Mouse (Mus musculus): ENCODE results near the gene Olfr1022. TPM values are rescaled to one million over a fixed set of nuclear protein-coding genes. Genes with fewer than 3 reads are reported as not detected.

Olfr1022 gene
- polyA plus RNA-seq (2015; fragmentation: Nextera tagmentation; extraction: Ambion mirVana) = not detected in 2 replicates

- ATAC-seq = no peak
- no peak within 1 kb of the TSS for H3K4me3 ChIP-seq (ENCODE audit: low read length)
- no peaks in the 10 kb centered on the region for H3K36me3 ChIP-seq (ENCODE audit: control insufficient read depth, insufficient read depth, low read length)
- H3K9ac ChIP-seq (ENCODE audit: low read depth, low read length) = no peak within 1 kb of the TSS
- no peaks in the 10 kb centered on the region for H3K9me3 ChIP-seq (ENCODE audit: control insufficient read depth, low read length)
- no peaks in the 10 kb centered on the region for H3K4me1 ChIP-seq (ENCODE audit: control insufficient read depth, insufficient read depth, low read depth, low read length)
- 59% methylated on average over 2 of the region's 2 CpGs for WGBS
- H3K27me3 ChIP-seq (replicated peaks; ENCODE audit: control insufficient read depth, insufficient read depth, low read length) = no peaks in the 10 kb centered on the region
- no peak within 1 kb of the TSS for H3K4me2 ChIP-seq (ENCODE audit: low read length)
- H3K27ac ChIP-seq (ENCODE audit: low read depth, low read length) = no peak within 1 kb of the TSS
These were observed at the start of gene Olfr1022 for GRCm38 (mm10) chr2:85868294-85868693. Gene Olfr1022 (plus strand): TSS chr2:85868594.

GRCm38 (mm10) chr2:85845383-85845782, 23.0 kb upstream of the Olfr1022 start, which contains the start of gene Olfr1019:
Gene Olfr1019 (minus strand): TSS chr2:85845483.
- Histone ChIP-seq H3K27ac (ENCODE audit: low read depth, low read length) (no peak within 1 kb of the TSS), H3K27me3 (replicated peaks; ENCODE audit: control insufficient read depth, insufficient read depth, low read length) (no peaks in the 10 kb centered on the region), H3K4me1 (ENCODE audit: control insufficient read depth, insufficient read depth, low read depth, low read length) (no peaks in the 10 kb centered on the region), H3K36me3 (ENCODE audit: control insufficient read depth, insufficient read depth, low read length) (no peaks in the 10 kb centered on the region), H3K4me2 (ENCODE audit: low read length) (no peak within 1 kb of the TSS), H3K9ac (ENCODE audit: low read depth, low read length) (no peak within 1 kb of the TSS), H3K4me3 (ENCODE audit: low read length) (no peak within 1 kb of the TSS), H3K9me3 (ENCODE audit: control insufficient read depth, low read length) (no peaks in the 10 kb centered on the region)
- ATAC-seq = no peak

- H3K9ac ChIP-seq (ENCODE audit: low read depth, low read length) = no peak within 1 kb of the TSS
- H3K27me3 ChIP-seq (replicated peaks; ENCODE audit: control insufficient read depth, insufficient read depth, low read length) = no peaks in the 10 kb centered on the region
- WGBS = 86% methylated on average over 1 of the region's 1 CpGs
- ATAC-seq = no peak
- H3K27ac ChIP-seq (ENCODE audit: low read depth, low read length) = no peak within 1 kb of the TSS
- no peaks in the 10 kb centered on the region for H3K9me3 ChIP-seq (ENCODE audit: control insufficient read depth, low read length)
- no peaks in the 10 kb centered on the region for H3K4me1 ChIP-seq (ENCODE audit: control insufficient read depth, insufficient read depth, low read depth, low read length)
- H3K4me3 ChIP-seq (ENCODE audit: low read length) = no peak within 1 kb of the TSS
- H3K36me3 ChIP-seq (ENCODE audit: control insufficient read depth, insufficient read depth, low read length) = no peaks in the 10 kb centered on the region
- no peak within 1 kb of the TSS for H3K4me2 ChIP-seq (ENCODE audit: low read length)
These were observed 21.7 kb upstream of the Olfr1022 start, which contains the start of gene Olfr1020 for GRCm38 (mm10) chr2:85846730-85847129. Gene Olfr1020 (plus strand): TSS chr2:85847030.

GRCm38 (mm10) chr2:85885340-85885739, 16.9 kb downstream of the Olfr1022 start, which contains the start of gene Olfr1023:
Gene Olfr1023 (plus strand): TSS chr2:85885640.
- no peak within 1 kb of the TSS for H3K4me2 ChIP-seq (ENCODE audit: low read length)
- H3K4me3 ChIP-seq (ENCODE audit: low read length) = no peak within 1 kb of the TSS
- no peak within 1 kb of the TSS for H3K27ac ChIP-seq (ENCODE audit: low read depth, low read length)
- 70% methylated on average over 2 of the region's 2 CpGs for WGBS
- no peaks in the 10 kb centered on the region for H3K4me1 ChIP-seq (ENCODE audit: control insufficient read depth, insufficient read depth, low read depth, low read length)
- no peaks in the 10 kb centered on the region for H3K9me3 ChIP-seq (ENCODE audit: control insufficient read depth, low read length)
- no peak within 1 kb of the TSS for H3K9ac ChIP-seq (ENCODE audit: low read depth, low read length)
- ATAC-seq = no peak
- no peaks in the 10 kb centered on the region for H3K36me3 ChIP-seq (ENCODE audit: control insufficient read depth, insufficient read depth, low read length)
- no peaks in the 10 kb centered on the region for H3K27me3 ChIP-seq (replicated peaks; ENCODE audit: control insufficient read depth, insufficient read depth, low read length)

- 93% methylated on average over 3 of the region's 3 CpGs for WGBS
- Histone ChIP-seq H3K27me3 (replicated peaks; ENCODE audit: control insufficient read depth, insufficient read depth, low read length) (no peaks in the 10 kb centered on the region), H3K9me3 (ENCODE audit: control insufficient read depth, low read length) (no peaks in the 10 kb centered on the region), H3K4me2 (ENCODE audit: low read length) (no peak within 1 kb of the TSS), H3K36me3 (ENCODE audit: control insufficient read depth, insufficient read depth, low read length) (no peaks in the 10 kb centered on the region), H3K27ac (ENCODE audit: low read depth, low read length) (no peak within 1 kb of the TSS), H3K9ac (ENCODE audit: low read depth, low read length) (no peak within 1 kb of the TSS), H3K4me1 (ENCODE audit: control insufficient read depth, insufficient read depth, low read depth, low read length) (no peaks in the 10 kb centered on the region), H3K4me3 (ENCODE audit: low read length) (no peak within 1 kb of the TSS)
- no peak for ATAC-seq
These were observed 36.6 kb downstream of the Olfr1022 start, which contains the start of gene Olfr1024 for GRCm38 (mm10) chr2:85904952-85905351. Gene Olfr1024 (minus strand): TSS chr2:85905052.

- H3K27me3 ChIP-seq (replicated peaks; ENCODE audit: control insufficient read depth, insufficient read depth, low read length) = no peaks in the 10 kb centered on the region
- no peak overlapping the region for H3K27ac ChIP-seq (ENCODE audit: low read depth, low read length)
- no peaks in the 10 kb centered on the region for H3K4me1 ChIP-seq (ENCODE audit: control insufficient read depth, insufficient read depth, low read depth, low read length)
- H3K9me3 ChIP-seq (ENCODE audit: control insufficient read depth, low read length) = no peaks in the 10 kb centered on the region
- no peak overlapping the region for H3K4me3 ChIP-seq (ENCODE audit: low read length)
- no peak overlapping the region for H3K9ac ChIP-seq (ENCODE audit: low read depth, low read length)
- no peaks in the 10 kb centered on the region for H3K36me3 ChIP-seq (ENCODE audit: control insufficient read depth, insufficient read depth, low read length)
- H3K4me2 ChIP-seq (ENCODE audit: low read length) = no peak overlapping the region
- no peak for ATAC-seq
These were observed 44.8 kb downstream of the Olfr1022 start for GRCm38 (mm10) chr2:85913197-85913596.

- H3K27me3 ChIP-seq (replicated peaks; ENCODE audit: control insufficient read depth, insufficient read depth, low read length) = no peaks in the 10 kb centered on the region
- no peak within 1 kb of the TSS for H3K4me3 ChIP-seq (ENCODE audit: low read length)
- no peak within 1 kb of the TSS for H3K27ac ChIP-seq (ENCODE audit: low read depth, low read length)
- H3K9me3 ChIP-seq (ENCODE audit: control insufficient read depth, low read length) = no peaks in the 10 kb centered on the region
- no peaks in the 10 kb centered on the region for H3K4me1 ChIP-seq (ENCODE audit: control insufficient read depth, insufficient read depth, low read depth, low read length)
- no peak for ATAC-seq
- H3K36me3 ChIP-seq (ENCODE audit: control insufficient read depth, insufficient read depth, low read length) = no peaks in the 10 kb centered on the region
- H3K4me2 ChIP-seq (ENCODE audit: low read length) = no peak within 1 kb of the TSS
- no peak within 1 kb of the TSS for H3K9ac ChIP-seq (ENCODE audit: low read depth, low read length)
- 55% methylated on average over 1 of the region's 1 CpGs for WGBS
These were observed 46.5 kb downstream of the Olfr1022 start, which contains the start of gene Olfr1025-ps1 for GRCm38 (mm10) chr2:85914893-85915292. Gene Olfr1025-ps1 (plus strand): TSS chr2:85915193.

Other genes starting within 250 kb of the Olfr1022 start
- not detected in 2 replicates for gene Olfr1002, start 217.9 kb upstream of the Olfr1022 start, polyA plus RNA-seq (2015; fragmentation: Nextera tagmentation; extraction: Ambion mirVana)
- gene Olfr154, start 204.1 kb upstream of the Olfr1022 start, polyA plus RNA-seq (2015; fragmentation: Nextera tagmentation; extraction: Ambion mirVana) = not detected in 2 replicates
- gene Olfr1006, start 189.8 kb upstream of the Olfr1022 start, polyA plus RNA-seq (2015; fragmentation: Nextera tagmentation; extraction: Ambion mirVana) = not detected in 2 replicates
- gene Olfr1008, start 179.2 kb upstream of the Olfr1022 start, polyA plus RNA-seq (2015; fragmentation: Nextera tagmentation; extraction: Ambion mirVana) = not detected in 2 replicates
- gene Olfr1009, start 153.2 kb upstream of the Olfr1022 start, polyA plus RNA-seq (2015; fragmentation: Nextera tagmentation; extraction: Ambion mirVana) = not detected in 2 replicates
- not detected in 2 replicates for gene Olfr1012, start 105.8 kb upstream of the Olfr1022 start, polyA plus RNA-seq (2015; fragmentation: Nextera tagmentation; extraction: Ambion mirVana)
- not detected in 2 replicates for gene Olfr1013, start 101.5 kb upstream of the Olfr1022 start, polyA plus RNA-seq (2015; fragmentation: Nextera tagmentation; extraction: Ambion mirVana)
- gene Olfr1014, start 95.9 kb upstream of the Olfr1022 start, polyA plus RNA-seq (2015; fragmentation: Nextera tagmentation; extraction: Ambion mirVana) = not detected in 2 replicates
- gene Olfr1015, start 86.6 kb upstream of the Olfr1022 start, polyA plus RNA-seq (2015; fragmentation: Nextera tagmentation; extraction: Ambion mirVana) = not detected in 2 replicates
- not detected in 2 replicates for gene Olfr1016, start 66.0 kb upstream of the Olfr1022 start, polyA plus RNA-seq (2015; fragmentation: Nextera tagmentation; extraction: Ambion mirVana)
- not detected in 2 replicates for gene Olfr1018, start 50.1 kb upstream of the Olfr1022 start, polyA plus RNA-seq (2015; fragmentation: Nextera tagmentation; extraction: Ambion mirVana)
- gene Olfr1019, start 23.1 kb upstream of the Olfr1022 start, polyA plus RNA-seq (2015; fragmentation: Nextera tagmentation; extraction: Ambion mirVana) = not detected in 2 replicates
- not detected in 2 replicates for gene Olfr1020, start 21.6 kb upstream of the Olfr1022 start, polyA plus RNA-seq (2015; fragmentation: Nextera tagmentation; extraction: Ambion mirVana)
- not detected in 2 replicates for gene Olfr1023, start 17.0 kb downstream of the Olfr1022 start, polyA plus RNA-seq (2015; fragmentation: Nextera tagmentation; extraction: Ambion mirVana)
- gene Olfr1024, start 36.5 kb downstream of the Olfr1022 start, polyA plus RNA-seq (2015; fragmentation: Nextera tagmentation; extraction: Ambion mirVana) = not detected in 2 replicates
- gene Olfr1025-ps1, start 46.6 kb downstream of the Olfr1022 start, polyA plus RNA-seq (2015; fragmentation: Nextera tagmentation; extraction: Ambion mirVana) = not detected in 2 replicates
- not detected in 2 replicates for gene Olfr1026, start 53.0 kb downstream of the Olfr1022 start, polyA plus RNA-seq (2015; fragmentation: Nextera tagmentation; extraction: Ambion mirVana)
- not detected in 2 replicates for gene Olfr1028, start 81.8 kb downstream of the Olfr1022 start, polyA plus RNA-seq (2015; fragmentation: Nextera tagmentation; extraction: Ambion mirVana)
- gene Olfr1029, start 105.3 kb downstream of the Olfr1022 start, polyA plus RNA-seq (2015; fragmentation: Nextera tagmentation; extraction: Ambion mirVana) = not detected in 2 replicates
- not detected in 2 replicates for gene Olfr1030, start 110.7 kb downstream of the Olfr1022 start, polyA plus RNA-seq (2015; fragmentation: Nextera tagmentation; extraction: Ambion mirVana)
- gene Olfr1031, start 121.7 kb downstream of the Olfr1022 start, polyA plus RNA-seq (2015; fragmentation: Nextera tagmentation; extraction: Ambion mirVana) = not detected in 2 replicates
- not detected in 2 replicates for gene Olfr1032, start 136.9 kb downstream of the Olfr1022 start, polyA plus RNA-seq (2015; fragmentation: Nextera tagmentation; extraction: Ambion mirVana)
- 0.69 TPM in 2 replicates for gene Olfr1033, start 152.0 kb downstream of the Olfr1022 start, polyA plus RNA-seq (2015; fragmentation: Nextera tagmentation; extraction: Ambion mirVana)
- not detected in 2 replicates for gene Olfr1034, start 177.3 kb downstream of the Olfr1022 start, polyA plus RNA-seq (2015; fragmentation: Nextera tagmentation; extraction: Ambion mirVana)
- not detected in 2 replicates for gene Olfr1036, start 205.4 kb downstream of the Olfr1022 start, polyA plus RNA-seq (2015; fragmentation: Nextera tagmentation; extraction: Ambion mirVana)
- not detected in 2 replicates for gene Olfr1037, start 218.8 kb downstream of the Olfr1022 start, polyA plus RNA-seq (2015; fragmentation: Nextera tagmentation; extraction: Ambion mirVana)

Measured in hindbrain, embryonic 16.5 days (tissue).